Mouse (Mus musculus) cerebellum, adult 9-10 months (tissue): Measurements from ENCODE around the gene Cux1.
A peak's percentile ranks its signal among the peaks of the same experiment; 100 is the strongest.

Experiments used
- DNase-seq: peaks from one replicate; pipeline ENCODE4 v3.0.0; 2022

The Cux1 gene

GRCm38 (mm10) chr5:136292361-136292760 is 274.9 kb downstream of the Cux1 start:
- DNase-seq: no peak

GRCm38 (mm10) chr5:136291562-136291961 is 275.7 kb downstream of the Cux1 start:
- peak; percentile 41 for DNase-seq

GRCm38 (mm10) chr5:136289776-136290175 is 277.5 kb downstream of the Cux1 start:
- DNase-seq: no peak

- peak; percentile 40 for DNase-seq
Observed at GRCm38 (mm10) chr5:136288351-136289081, 278.8 kb downstream of the Cux1 start.

GRCm38 (mm10) chr5:136286566-136286965 is 280.7 kb downstream of the Cux1 start:
- no peak for DNase-seq

GRCm38 (mm10) chr5:136285106-136285505 is 282.2 kb downstream of the Cux1 start:
- DNase-seq: no peak

GRCm38 (mm10) chr5:136281351-136281750 is 285.9 kb downstream of the Cux1 start:
- DNase-seq: peak; percentile 49

- DNase-seq: no peak
Observed at GRCm38 (mm10) chr5:136274739-136275138, 292.6 kb downstream of the Cux1 start.

GRCm38 (mm10) chr5:136269937-136270336 is 297.4 kb downstream of the Cux1 start:
- no peak for DNase-seq

GRCm38 (mm10) chr5:136266077-136266476 is 301.2 kb downstream of the Cux1 start:
- no peak for DNase-seq

- no peak for DNase-seq
Observed at GRCm38 (mm10) chr5:136263342-136263741, 303.9 kb downstream of the Cux1 start.

- DNase-seq: peak; percentile 66
Observed at GRCm38 (mm10) chr5:136258919-136259318, 308.4 kb downstream of the Cux1 start.

- DNase-seq: peak; percentile 79
Observed at GRCm38 (mm10) chr5:136252899-136253298, 314.4 kb downstream of the Cux1 start.

- DNase-seq: no peak
Observed at GRCm38 (mm10) chr5:136251004-136251403, 316.3 kb downstream of the Cux1 start.

- DNase-seq: no peak
Observed at GRCm38 (mm10) chr5:136248441-136248840, 318.8 kb downstream of the Cux1 start.

- no peak for DNase-seq
Observed at GRCm38 (mm10) chr5:136246452-136246838, 320.8 kb downstream of the Cux1 start, which contains the start of gene Sh2b2. TSS of gene Sh2b2 (minus strand) at chr5:136246556.

- no peak for DNase-seq
Observed at GRCm38 (mm10) chr5:136245541-136246451, 321.5 kb downstream of the Cux1 start.

GRCm38 (mm10) chr5:136244762-136245540 is 322.3 kb downstream of the Cux1 start:
- peak; percentile 31 for DNase-seq

GRCm38 (mm10) chr5:136243851-136244761 is 323.2 kb downstream of the Cux1 start:
- no peak for DNase-seq

- no peak for DNase-seq
Observed at GRCm38 (mm10) chr5:136241161-136241560, 326.1 kb downstream of the Cux1 start.

GRCm38 (mm10) chr5:136240381-136240780 is 326.9 kb downstream of the Cux1 start:
- no peak for DNase-seq

- DNase-seq: no peak
Observed at GRCm38 (mm10) chr5:136237607-136238006, 329.7 kb downstream of the Cux1 start.
